ENCODE assay signal across 20 mouse cellular contexts in genomic region chr1:39309548-39309947, GRCm38 (mm10).
"Had no signal": no experiment of that assay in that cellular context is flagged by ENCODE, and none has a peak within 500 bp of the region (broad histone marks: within the 10 kb centered on the region; RNA-seq: fewer than 3 reads in every experiment).

No protein-coding gene starts in this region.

- ATAC-seq: midbrain, embryonic 16.5 days had no signal

- DNase-seq: lung, adult 18-20 months; lung, embryonic 14.5 days; lung, postnatal 10 days; lung, postnatal 4 days; midbrain, embryonic 14.5 days; retina, postnatal 1 day; right cerebral cortex, adult 18-20 months; thymus, adult 2 months; thymus, postnatal 25 days; thymus, postnatal 4 days had no signal

- H3K4me3 ChIP-seq: megakaryocyte, embryonic 14.5 days; midbrain, embryonic 10.5 days; midbrain, embryonic 12.5 days; myocyte; neural tube, embryonic 13.5 days; neural tube, embryonic 15.5 days; stomach, embryonic 15.5 days had no signal

- H3K27ac ChIP-seq: liver, embryonic 14.5 days; midbrain, embryonic 10.5 days; midbrain, embryonic 12.5 days; neural tube, embryonic 13.5 days; neural tube, embryonic 15.5 days; stomach, embryonic 15.5 days; stomach, postnatal 0 days had no signal

- H3K4me1 ChIP-seq: stomach, embryonic 15.5 days had no signal
